Mouse (Mus musculus): ENCODE results near the gene Zscan12.
"Not testable (repeated sequence)": the region's sequence is repeated elsewhere in the genome, so short reads cannot be mapped to it uniquely, and the experiment has no call there.

Gene Zscan12

DNA sequence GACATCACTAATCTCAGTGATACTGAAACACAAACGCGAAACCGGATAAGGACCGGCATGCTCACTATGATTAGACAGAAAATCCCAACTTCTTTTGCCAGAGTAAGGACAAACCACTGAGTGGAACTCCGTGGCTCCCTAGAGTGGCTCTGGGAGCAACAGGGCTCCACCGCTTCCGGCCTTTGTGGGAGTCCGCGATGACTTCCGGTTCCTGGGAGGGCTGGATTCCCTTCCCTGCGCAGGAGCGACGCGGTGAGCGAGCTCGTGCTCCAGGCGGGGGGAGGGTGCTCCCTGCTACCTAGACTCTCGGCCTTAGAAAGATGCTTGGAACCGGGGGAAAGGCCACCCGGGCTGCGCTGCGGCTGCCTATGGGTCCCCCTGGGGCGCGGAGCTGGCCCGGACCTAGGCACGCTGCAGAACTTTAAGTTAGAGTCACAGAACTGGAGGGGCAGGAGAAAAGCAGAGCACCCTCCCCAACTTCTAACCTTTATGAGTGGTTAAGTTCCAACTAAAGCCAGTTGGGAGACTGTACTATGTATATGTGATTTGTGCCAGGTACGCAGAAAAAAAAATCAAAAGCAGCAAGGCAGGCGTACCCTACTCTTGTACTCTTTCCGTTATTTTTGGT, at the start of gene Zscan12:
Gene Zscan12 (plus strand): TSS at position 200 of the 628 bp plus-strand sequence.
- peak; percentile 79 to 82 for DNase-seq (ENCODE audit: low spot score in 2 of 2)

DNA sequence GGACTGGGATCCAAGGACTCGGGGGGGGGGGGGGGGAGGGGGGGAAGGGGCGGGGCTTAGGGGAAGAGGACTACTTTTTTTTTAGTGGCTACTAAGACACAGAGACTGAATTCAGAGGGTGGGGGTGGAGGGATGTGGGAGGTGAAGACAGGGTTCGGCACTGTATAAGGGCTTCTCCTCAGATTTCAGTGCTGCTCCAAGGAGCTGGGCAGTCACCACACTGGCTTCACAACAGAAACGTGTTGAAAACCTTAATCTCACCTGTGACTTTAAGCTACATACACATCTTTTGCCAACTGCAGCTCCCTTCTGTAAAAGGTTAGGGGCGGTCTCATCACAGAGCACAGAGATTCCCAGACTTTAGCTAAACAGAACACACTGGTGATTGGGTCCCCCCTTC, 49.8 kb upstream of the Zscan12 start:
- no peak for DNase-seq (ENCODE audit: low spot score in 2 of 2)

GRCm38 (mm10) chr13:21313903-21314302, 48.7 kb upstream of the Zscan12 start:
- no peak for DNase-seq (ENCODE audit: low spot score in 2 of 2)

- no peak for DNase-seq (ENCODE audit: low spot score in 2 of 2)
Measured at GRCm38 (mm10) chr13:21320262-21320661, 42.4 kb upstream of the Zscan12 start.

- DNase-seq (ENCODE audit: low spot score in 2 of 2), result peak in 1 of 2 experiments; percentile 30
Measured at GRCm38 (mm10) chr13:21321890-21322494, 40.6 kb upstream of the Zscan12 start.

GRCm38 (mm10) chr13:21322509-21323375, 39.9 kb upstream of the Zscan12 start:
- DNase-seq (ENCODE audit: low spot score in 2 of 2), result peak; percentile 16 to 69

GRCm38 (mm10) chr13:21323405-21323804, 39.2 kb upstream of the Zscan12 start:
- DNase-seq (ENCODE audit: low spot score in 2 of 2), result no peak

DNA sequence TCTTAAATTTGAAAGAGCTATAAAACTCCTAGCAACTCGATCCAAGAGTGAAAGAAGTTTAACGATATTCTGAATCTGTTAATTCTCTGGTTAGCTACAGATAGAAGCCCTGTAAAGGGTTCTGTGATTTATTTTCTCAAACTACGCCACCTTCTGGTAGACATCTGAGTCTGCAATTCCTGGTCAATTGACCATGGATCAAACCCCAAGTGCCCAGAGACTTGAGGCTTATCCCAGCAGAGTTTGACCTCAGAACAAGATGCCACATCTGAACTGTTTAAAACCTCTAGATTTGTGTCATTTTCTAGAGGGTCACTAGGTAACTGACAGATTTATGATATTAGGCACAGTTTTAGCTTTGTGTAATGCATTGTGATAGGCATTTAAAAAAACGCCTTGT, 36.4 kb upstream of the Zscan12 start:
- DNase-seq (ENCODE audit: low spot score in 2 of 2), result no peak

- DNase-seq (ENCODE audit: low spot score in 2 of 2), result peak; percentile 48 to 75
Measured at GRCm38 (mm10) chr13:21326657-21327211, 35.9 kb upstream of the Zscan12 start.

GRCm38 (mm10) chr13:21327424-21327823, 35.2 kb upstream of the Zscan12 start:
- no peak for DNase-seq (ENCODE audit: low spot score in 2 of 2)

DNA sequence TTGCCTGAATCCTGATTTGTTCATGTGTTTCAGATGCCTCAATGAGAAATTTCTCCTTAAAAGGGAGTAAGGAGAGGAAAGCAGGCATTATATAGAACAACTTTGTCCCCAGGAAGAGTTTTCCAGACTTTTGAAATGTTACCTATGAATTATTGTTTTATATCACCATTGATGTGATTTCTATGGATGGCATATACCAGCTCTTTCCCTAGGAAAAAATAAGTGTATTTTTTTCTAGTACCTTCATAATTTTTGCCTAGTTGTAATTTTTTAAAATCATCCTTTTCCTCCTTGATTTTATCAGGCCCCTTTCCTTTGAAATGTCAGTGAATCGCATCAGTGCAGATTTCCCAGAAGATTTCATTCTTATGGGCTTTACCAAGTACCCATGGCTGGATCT, 16.0 kb upstream of the Zscan12 start, which contains the start of gene Olfr1367:
Gene Olfr1367 (plus strand): TSS at position 301 of the 400 bp plus-strand sequence.
- DNase-seq (ENCODE audit: low spot score in 2 of 2), result no peak

DNA sequence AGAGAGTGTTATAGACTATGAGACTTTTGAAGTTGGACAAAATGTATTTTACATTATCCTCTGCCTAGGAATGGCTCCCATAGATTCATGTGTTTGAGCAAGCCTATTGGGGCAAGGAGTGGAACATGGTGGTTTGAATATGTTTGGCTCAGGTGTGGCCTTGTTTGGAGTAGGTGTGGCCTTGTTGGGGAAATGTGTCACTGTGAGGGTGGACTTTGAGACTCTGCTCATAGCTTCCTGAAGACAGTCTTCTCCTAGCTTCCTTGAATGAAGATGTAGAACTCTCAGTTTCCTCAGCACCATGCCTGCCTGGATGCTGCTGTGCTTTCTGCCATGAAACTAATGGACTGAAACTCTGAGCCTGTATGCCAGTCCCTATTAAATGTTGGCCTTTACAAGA, 12.0 kb upstream of the Zscan12 start:
- no peak for DNase-seq (ENCODE audit: low spot score in 2 of 2)

- DNase-seq (ENCODE audit: low spot score in 2 of 2), result no peak
Measured at GRCm38 (mm10) chr13:21363719-21364118, 1.1 kb downstream of the Zscan12 start.

GRCm38 (mm10) chr13:21366635-21367034, 4.0 kb downstream of the Zscan12 start:
- no peak for DNase-seq (ENCODE audit: low spot score in 2 of 2)

DNA sequence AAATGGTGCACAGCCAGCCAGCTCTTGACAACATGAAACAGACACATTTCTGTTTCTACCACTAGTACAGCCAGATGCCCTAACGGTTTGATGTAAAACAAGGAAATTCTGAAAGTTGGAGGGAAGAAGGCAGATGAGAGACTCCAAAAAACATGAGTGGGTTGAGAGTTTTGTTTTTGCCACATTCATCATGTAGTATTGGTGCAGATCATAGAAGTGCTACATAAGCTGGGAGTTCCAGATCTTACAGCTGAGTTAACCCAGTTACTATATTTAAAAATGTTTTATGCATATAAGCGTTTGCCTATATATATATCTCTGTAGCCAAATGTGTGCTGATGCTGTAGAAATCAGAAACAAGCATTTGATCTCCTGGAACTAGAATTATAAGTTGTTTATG, 10.1 kb downstream of the Zscan12 start:
- no peak for DNase-seq (ENCODE audit: low spot score in 2 of 2)

- no peak for DNase-seq (ENCODE audit: low spot score in 2 of 2)
Measured at GRCm38 (mm10) chr13:21377773-21378172, 15.2 kb downstream of the Zscan12 start.

GRCm38 (mm10) chr13:21395211-21395610, 32.6 kb downstream of the Zscan12 start:
- no peak for DNase-seq (ENCODE audit: low spot score in 2 of 2)

DNA sequence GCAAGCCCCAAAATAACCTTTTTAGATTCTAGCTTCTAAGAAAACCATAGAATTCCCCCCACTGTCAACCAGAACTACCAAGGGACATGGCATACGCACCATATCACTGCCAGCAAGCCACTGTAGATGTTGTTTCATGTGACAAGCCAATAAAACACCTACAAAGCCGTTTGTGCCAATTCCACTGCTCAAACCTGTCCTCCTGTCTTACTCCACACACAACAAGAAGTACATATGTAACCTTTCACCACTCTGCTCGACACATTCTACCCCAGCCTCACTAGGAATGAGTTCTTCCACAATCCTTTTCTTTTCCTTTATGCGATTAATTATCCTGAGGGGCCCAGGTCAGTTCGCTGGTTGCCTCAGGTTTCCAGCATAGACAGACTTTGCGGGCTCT, 33.0 kb downstream of the Zscan12 start:
- no peak for DNase-seq (ENCODE audit: low spot score in 2 of 2)

DNA sequence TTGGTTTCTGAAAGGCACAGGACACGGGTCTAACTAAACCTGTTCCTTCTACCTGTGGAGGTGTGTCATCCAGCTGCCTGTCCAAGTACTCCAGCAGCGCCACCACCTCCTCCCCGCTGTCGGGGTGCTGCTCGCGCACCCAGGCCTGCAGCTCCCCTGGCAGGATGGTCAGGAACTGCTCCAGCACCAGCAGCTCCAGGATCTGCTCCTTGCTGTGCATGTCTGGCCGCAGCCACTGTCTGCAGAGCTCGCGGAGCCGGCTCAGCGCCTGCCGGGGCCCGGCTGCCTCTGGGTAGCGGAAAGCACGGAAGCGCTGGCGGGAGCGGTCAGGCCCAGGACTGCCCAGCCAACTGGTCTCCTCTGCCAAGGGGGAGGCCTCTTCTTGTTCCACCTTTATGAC, 33.4 kb downstream of the Zscan12 start:
- DNase-seq (ENCODE audit: low spot score in 2 of 2), result not testable (repeated sequence)

- no peak for DNase-seq (ENCODE audit: low spot score in 2 of 2)
Measured at GRCm38 (mm10) chr13:21397486-21397885, 34.9 kb downstream of the Zscan12 start.

- no peak for DNase-seq (ENCODE audit: low spot score in 2 of 2)
Measured at GRCm38 (mm10) chr13:21401166-21401565, 38.5 kb downstream of the Zscan12 start.

GRCm38 (mm10) chr13:21401636-21402286, 39.1 kb downstream of the Zscan12 start:
- DNase-seq (ENCODE audit: low spot score in 2 of 2), result no peak
